Mouse (Mus musculus) B cell, adult (primary cell): ENCODE results near the gene Gstm6. TPM values are rescaled to one million over a fixed set of nuclear protein-coding genes. Genes with fewer than 3 reads are reported as not detected.

Source experiments
- total RNA-seq: library from RNA; stranded (reverse); gene quantifications from 4 replicates; pipeline ENCODE4 v1.2.4, GENCODE M21; 2023; ENCODE audit not compliant: inconsistent age

Gene Gstm6
- total RNA-seq: not detected in 4 replicates

GRCm38 (mm10) chr3:107943239-107943990, at the start of gene Gstm6:
TSS of gene Gstm6 (minus strand) at chr3:107943749.

GRCm38 (mm10) chr3:107986041-107986562, 42.6 kb upstream of the Gstm6 start, which contains the start of gene Gstm2:
TSS of gene Gstm2 (minus strand) at chr3:107986453.

GRCm38 (mm10) chr3:107968724-107969395, 25.3 kb upstream of the Gstm6 start, which contains the start of gene Gstm3:
TSS of gene Gstm3 (minus strand) at chr3:107969283.

GRCm38 (mm10) chr3:107931670-107932069, 11.9 kb downstream of the Gstm6 start, which contains the start of gene Gstm7:
TSS of gene Gstm7 (minus strand) at chr3:107931817.

GRCm38 (mm10) chr3:107895720-107896569, 47.6 kb downstream of the Gstm6 start, which contains the start of gene Gstm5:
TSS of gene Gstm5 (plus strand) at chr3:107895821.

Other genes starting within 250 kb of the Gstm6 start
- 66.3 to 72.5 TPM (median 68.1 TPM) in 4 replicates for gene Ahcyl1, start 247.2 kb downstream of the Gstm6 start, total RNA-seq
- gene Csf1, start 183.3 kb downstream of the Gstm6 start, total RNA-seq: 6.3 to 8.0 TPM (median 6.8 TPM) in 4 replicates
- not detected in 4 replicates for gene Eps8l3, start 66.5 kb downstream of the Gstm6 start, total RNA-seq
- not detected in 4 replicates for gene Gstm5, start 47.9 kb downstream of the Gstm6 start, total RNA-seq
- gene Gstm7, start 11.9 kb downstream of the Gstm6 start, total RNA-seq: 3.0 to 3.4 TPM (median 3.2 TPM) in 4 replicates
- not detected in 4 replicates for gene Gstm3, start 25.5 kb upstream of the Gstm6 start, total RNA-seq
- 0.51 TPM in 1 of 4 replicates, not detected in the others for gene Gstm2, start 42.7 kb upstream of the Gstm6 start, total RNA-seq
- 11.9 to 14.4 TPM (median 12.6 TPM) in 4 replicates for gene Gstm1, start 74.2 kb upstream of the Gstm6 start, total RNA-seq
- 4.1 to 6.6 TPM (median 4.8 TPM) in 4 replicates for gene Gstm4, start 101.1 kb upstream of the Gstm6 start, total RNA-seq
- 29.2 to 32.0 TPM (median 29.8 TPM) in 4 replicates for gene Ampd2, start 142.9 kb upstream of the Gstm6 start, total RNA-seq
- not detected in 4 replicates for gene Gnat2, start 149.0 kb upstream of the Gstm6 start, total RNA-seq
- gene Gnai3, start 202.4 kb upstream of the Gstm6 start, total RNA-seq: 67.0 to 68.8 TPM (median 67.8 TPM) in 4 replicates
- not detected in 4 replicates for gene Gpr61, start 211.1 kb upstream of the Gstm6 start, total RNA-seq
- 1.4 to 4.6 TPM (median 3.2 TPM) in 4 replicates for gene Amigo1, start 242.6 kb upstream of the Gstm6 start, total RNA-seq